Mouse (Mus musculus): ENCODE data around the gene Mmp14.

GRCm38 (mm10) chr14:54453566-54453965, 22.2 kb downstream of the Mmp14 start:
- TF ChIP-seq POLR2A (IDR thresholded peaks at IDR 0.05; ENCODE audit: insufficient read depth, low read depth, low read length) (no peak), CTCF (IDR thresholded peaks at IDR 0.05; ENCODE audit: insufficient read depth, low read depth, low read length) (no peak)
